Mouse (Mus musculus) kidney, adult 2 months (tissue): Measurements from ENCODE around the gene Mindy1. TPM values are rescaled to one million over a fixed set of nuclear protein-coding genes. Genes with fewer than 3 reads are reported as not detected.

Source experiments
- DNase-seq: peaks from one replicate; pipeline ENCODE4 v3.0.0; 2021
- H3K27ac ChIP-seq: fragments of 200-500 bp; 2 replicates; pipeline ENCODE4 v1.5.1; 2012; ENCODE audit warnings: low read depth, low read length, control low read depth, inconsistent platforms; ENCODE audit not compliant: insufficient read depth
- H3K27me3 ChIP-seq: fragments of 200-500 bp; replicated peaks from 2 replicates; pipeline ENCODE4 v1.6.1; 2012; ENCODE audit warnings: mild to moderate bottlenecking, moderate library complexity, low read length, inconsistent platforms; ENCODE audit not compliant: control insufficient read depth, insufficient read depth
- H3K36me3 ChIP-seq: fragments of 200-500 bp; 2 replicates; pipeline ENCODE4 v1.6.1; 2012; ENCODE audit warnings: mild to moderate bottlenecking, moderate library complexity, low read length, inconsistent platforms; ENCODE audit not compliant: control insufficient read depth, insufficient read depth
- H3K4me1 ChIP-seq: fragments of 200-500 bp; 2 replicates; pipeline ENCODE4 v1.6.1; 2011; ENCODE audit warnings: low read length; ENCODE audit not compliant: control insufficient read depth, insufficient read depth
- H3K4me3 ChIP-seq: fragments of 200-500 bp; 2 replicates; pipeline ENCODE4 v1.5.1; 2011; ENCODE audit warnings: mild to moderate bottlenecking, low read depth, low read length, control low read depth; ENCODE audit not compliant: insufficient read depth
- CTCF ChIP-seq: fragments of 200-500 bp; conservative IDR thresholded peaks from 2 replicates; pipeline ENCODE4 v1.5.1; 2011; ENCODE audit warnings: low read depth, mild to moderate bottlenecking, control low read depth, low read length, moderate library complexity, mixed read lengths; ENCODE audit not compliant: insufficient read depth, insufficient read length
- POLR2A ChIP-seq: fragments of 200-500 bp; IDR thresholded peaks from one replicate; pipeline ENCODE4 v1.6.1; 2011; ENCODE audit warnings: low read depth, low read length, control low read depth
- WGBS: fragments of 180-500 bp; shearing (Covaris S2); methylation state at CpG from one replicate; pipeline ENCODE4 v1.1.7; 2018; 5-methylcytosine and 5-hydroxymethylcytosine counted together
- polyA plus RNA-seq: library from polyadenylated mRNA; depleted of rRNA; stranded (reverse); fragments of >200 nt; gene quantifications from 2 replicates; pipeline ENCODE4 v1.2.3, GENCODE M21; 2012

Gene Mindy1
- polyA plus RNA-seq, 1 experiment = 120 TPM

GRCm38 (mm10) chr3:95286011-95286410 is 4.9 kb downstream of the Mindy1 start:
- DNase-seq = peak; percentile 80
- H3K4me1 ChIP-seq = peaks cover 44% of the 10 kb centered on the region
- 0 out of 2 replicates have a peak overlapping the region, but pooled peaks have one; percentile 9 for H3K4me3 ChIP-seq
- WGBS = 23% methylated on average over 5 of the region's 5 CpGs
- peak overlapping the region; percentile 87 for H3K27ac ChIP-seq
- H3K27me3 ChIP-seq = no peaks in the 10 kb centered on the region
- TF ChIP-seq CTCF = no peak
- TF ChIP-seq POLR2A = no peak
- H3K36me3 ChIP-seq = peaks cover 8% of the 10 kb centered on the region; the same call in 1 of the 2 replicates

- H3K4me3 ChIP-seq = 0 out of 2 replicates have a peak overlapping the region, but pooled peaks have one; percentile 9
- no peak for TF ChIP-seq CTCF
- no peak for TF ChIP-seq POLR2A
- H3K27ac ChIP-seq = peak overlapping the region; percentile 87
- peaks cover 44% of the 10 kb centered on the region for H3K4me1 ChIP-seq
- DNase-seq = peak; percentile 59
- peaks cover 8% of the 10 kb centered on the region; the same call in 1 of the 2 replicates for H3K36me3 ChIP-seq
- 69% methylated on average over 7 of the region's 7 CpGs for WGBS
- H3K27me3 ChIP-seq = no peaks in the 10 kb centered on the region
Observed at GRCm38 (mm10) chr3:95286510-95286909, 5.4 kb downstream of the Mindy1 start.

GRCm38 (mm10) chr3:95287541-95287940 is 6.4 kb downstream of the Mindy1 start:
- DNase-seq = peak; percentile 62
- H3K36me3 ChIP-seq = peaks cover 8% of the 10 kb centered on the region; the same call in 1 of the 2 replicates
- H3K27ac ChIP-seq = peak overlapping the region; percentile 87
- H3K27me3 ChIP-seq = no peaks in the 10 kb centered on the region
- H3K4me3 ChIP-seq = no peak overlapping the region
- 72% methylated on average over 3 of the region's 3 CpGs for WGBS
- no peak for TF ChIP-seq CTCF
- no peak for TF ChIP-seq POLR2A
- H3K4me1 ChIP-seq = peaks cover 47% of the 10 kb centered on the region

GRCm38 (mm10) chr3:95289419-95289818 is 8.3 kb downstream of the Mindy1 start:
- peaks cover 64% of the 10 kb centered on the region for H3K4me1 ChIP-seq
- no peaks in the 10 kb centered on the region for H3K27me3 ChIP-seq
- H3K4me3 ChIP-seq = no peak overlapping the region
- 96% methylated on average over 4 of the region's 4 CpGs for WGBS
- no peak overlapping the region for H3K27ac ChIP-seq
- no peak for DNase-seq
- peaks cover 8% of the 10 kb centered on the region; the same call in 1 of the 2 replicates for H3K36me3 ChIP-seq
- no peak for TF ChIP-seq POLR2A
- TF ChIP-seq CTCF = no peak

GRCm38 (mm10) chr3:95290156-95290555 is 9.0 kb downstream of the Mindy1 start:
- Histone ChIP-seq H3K4me3 (no peak overlapping the region), H3K27me3 (no peaks in the 10 kb centered on the region), H3K27ac (0 out of 2 replicates have a peak overlapping the region, but pooled peaks have one; percentile 25), H3K36me3 (peaks cover 8% of the 10 kb centered on the region; the same call in 1 of the 2 replicates), H3K4me1 (peaks cover 62% of the 10 kb centered on the region)
- DNase-seq = no peak
- TF ChIP-seq POLR2A = no peak
- TF ChIP-seq CTCF = no peak
- 65% methylated on average over 6 of the region's 6 CpGs for WGBS

- peak; percentile 67 for DNase-seq
- H3K4me3 ChIP-seq = no peak overlapping the region
- H3K4me1 ChIP-seq = peaks cover 62% of the 10 kb centered on the region
- peak overlapping the region; percentile 25; the same call in 1 of the 2 replicates for H3K27ac ChIP-seq
- TF ChIP-seq POLR2A (no peak), CTCF (no peak)
- WGBS = 57% methylated on average over 4 of the region's 4 CpGs
- H3K36me3 ChIP-seq = peaks cover 8% of the 10 kb centered on the region; the same call in 1 of the 2 replicates
- no peaks in the 10 kb centered on the region for H3K27me3 ChIP-seq
Observed at GRCm38 (mm10) chr3:95291041-95291440, 9.9 kb downstream of the Mindy1 start.

GRCm38 (mm10) chr3:95292899-95293298 is 11.8 kb downstream of the Mindy1 start:
- Histone ChIP-seq H3K27ac (peak overlapping the region; percentile 93), H3K4me1 (peaks cover 53% of the 10 kb centered on the region), H3K36me3 (peaks cover 8% of the 10 kb centered on the region; the same call in 1 of the 2 replicates), H3K4me3 (no peak overlapping the region), H3K27me3 (no peaks in the 10 kb centered on the region)
- 71% methylated on average over 2 of the region's 2 CpGs for WGBS
- TF ChIP-seq CTCF = no peak
- no peak for TF ChIP-seq POLR2A
- no peak for DNase-seq

- 7% methylated on average over 11 of the region's 11 CpGs for WGBS
- no peak for TF ChIP-seq CTCF
- TF ChIP-seq POLR2A = no peak
- H3K27me3 ChIP-seq = no peaks in the 10 kb centered on the region
- DNase-seq = peak; percentile 89
- H3K4me1 ChIP-seq = peaks cover 49% of the 10 kb centered on the region
- peak overlapping the region; percentile 93 for H3K27ac ChIP-seq
- peaks cover 4% of the 10 kb centered on the region; the same call in 1 of the 2 replicates for H3K36me3 ChIP-seq
- H3K4me3 ChIP-seq = no peak overlapping the region
Observed at GRCm38 (mm10) chr3:95293537-95293936, 12.4 kb downstream of the Mindy1 start.
